Mouse (Mus musculus) liver, embryonic 14.5 days (tissue): ENCODE measurements around the gene Sh3pxd2b. TPM values are rescaled to one million over a fixed set of nuclear protein-coding genes. Genes with fewer than 3 reads are reported as not detected.

Experiments used
- ATAC-seq: fragments of 200-750 bp; cut with Nextera tagmentation; 2 replicates; pipeline ENCODE4 v1.8.0; 2017; ENCODE audit warnings: moderate number of reproducible peaks, mild to moderate bottlenecking, moderate library complexity; ENCODE audit not compliant: insufficient read depth
- DNase-seq, 3 experiments: peaks; one replicate each; pipeline ENCODE4 v3.0.0-alpha.2; 2012 to 2013; ENCODE audit warnings: low read depth in 3 of 3, low spot score in 3 of 3
- H3K27ac ChIP-seq: fragments of 300-500 bp; sonication (generic); 2 replicates; pipeline ENCODE4 v1.5.1; 2014; ENCODE audit warnings: moderate library complexity, mild to moderate bottlenecking, control low read depth, inconsistent platforms
- H3K27me3 ChIP-seq: fragments of 300-500 bp; sonication (generic); 2 replicates; pipeline ENCODE4 v1.6.1; 2014; ENCODE audit warnings: mild to moderate bottlenecking, low read length, moderate library complexity; ENCODE audit not compliant: control insufficient read depth, insufficient read depth
- H3K36me3 ChIP-seq: fragments of 300-500 bp; sonication (generic); replicated peaks from 2 replicates; pipeline ENCODE4 v1.6.1; 2014; ENCODE audit warnings: low read depth; ENCODE audit not compliant: control insufficient read depth, insufficient read depth
- H3K4me1 ChIP-seq, 2 experiments: fragments of 200-500 bp in 1 of 2; fragments of 300-500 bp in 1 of 2; sonication (generic) in 1 of 2; replicated peaks; 2 replicates each; pipeline ENCODE4 v1.6.1; 2012 to 2014; ENCODE audit warnings: antibody characterized with exemption in 1 of 2, inconsistent platforms in 1 of 2, low read length in 1 of 2; ENCODE audit not compliant: control insufficient read depth in 2 of 2, insufficient read depth in 2 of 2
- H3K4me2 ChIP-seq: fragments of 300-500 bp; sonication (generic); 2 replicates; pipeline ENCODE4 v1.6.1; 2014; ENCODE audit warnings: low read depth, mild to moderate bottlenecking, control low read depth, moderate library complexity
- H3K4me3 ChIP-seq, 2 experiments: fragments of 200-500 bp in 1 of 2; fragments of 300-500 bp in 1 of 2; sonication (generic) in 1 of 2; 2 replicates each; pipeline ENCODE4 v1.5.1; 2012 to 2014; ENCODE audit warnings: low read depth in 2 of 2, low read length in 2 of 2, mild to moderate bottlenecking in 2 of 2, control low read depth in 1 of 2, inconsistent platforms in 1 of 2, moderate library complexity in 1 of 2; ENCODE audit not compliant: insufficient read depth in 1 of 2
- H3K9ac ChIP-seq: fragments of 300-500 bp; sonication (generic); replicated peaks from 2 replicates; pipeline ENCODE4 v1.6.1; 2014; ENCODE audit warnings: mild to moderate bottlenecking, control low read depth, moderate library complexity
- H3K9me3 ChIP-seq: fragments of 300-500 bp; sonication (generic); 2 replicates; pipeline ENCODE4 v1.6.1; 2016; ENCODE audit warnings: low read length, mixed read lengths; ENCODE audit not compliant: control insufficient read depth
- CTCF ChIP-seq: IDR thresholded peaks from 2 replicates; pipeline ENCODE4 v1.5.1; 2016; ENCODE audit warnings: antibody characterized with exemption, low read depth, control low read depth
- EP300 ChIP-seq: IDR thresholded peaks from 2 replicates; pipeline ENCODE4 v1.6.1; 2016; ENCODE audit warnings: antibody characterized with exemption, low read depth
- WGBS: fragments of 180-500 bp; shearing (Covaris S2); extraction: QIAGEN DNeasy Blood & Tissue Kit; methylation state at CpG from one replicate; pipeline ENCODE4 v1.1.7; 2014; ENCODE audit not compliant: insufficient replicate concordance; 5-methylcytosine and 5-hydroxymethylcytosine counted together
- polyA plus RNA-seq, 2 experiments: library from polyadenylated mRNA; depleted of rRNA in 1 of 2; stranded (reverse) in 1 of 2; unstranded in 1 of 2; fragments of >200 nt; fragmentation: Nextera tagmentation in 1 of 2; extraction: Ambion mirVana in 1 of 2; gene quantifications; 2 replicates each; pipeline versions ENCODE4 v1.2.1 to v1.2.3; 2012 to 2014

Sh3pxd2b gene
- polyA plus RNA-seq, 2 experiments, result 0.83 to 0.89 TPM

- H3K4me2 ChIP-seq, result no peak overlapping the region
- no peak overlapping the region for H3K9ac ChIP-seq
- TF ChIP-seq EP300 (no peak), CTCF (no peak)
- H3K36me3 ChIP-seq, result no peaks in the 10 kb centered on the region
- DNase-seq (no peak), ATAC-seq (no peak)
- H3K9me3 ChIP-seq, result no peaks in the 10 kb centered on the region
- 65% methylated on average over 6 of the region's 6 CpGs for WGBS
- peaks cover 7% of the 10 kb centered on the region; the same call in 1 of the 2 replicates for H3K27me3 ChIP-seq
- H3K27ac ChIP-seq, result no peak overlapping the region
- H3K4me1 ChIP-seq, result no peaks in the 10 kb centered on the region
- H3K4me3 ChIP-seq, result no peak overlapping the region
These were observed 5.3 kb downstream of the Sh3pxd2b start for GRCm38 (mm10) chr11:32352946-32353345.

- no peak overlapping the region for H3K4me3 ChIP-seq
- DNase-seq, result no peak
- H3K9ac ChIP-seq, result no peak overlapping the region
- H3K4me2 ChIP-seq, result no peak overlapping the region
- H3K27me3 ChIP-seq, result no peaks in the 10 kb centered on the region
- H3K9me3 ChIP-seq, result no peaks in the 10 kb centered on the region
- H3K27ac ChIP-seq, result no peak overlapping the region
- 39% methylated on average over 1 of the region's 1 CpGs for WGBS
- H3K4me1 ChIP-seq, result no peaks in the 10 kb centered on the region
- no peak for ATAC-seq
- no peaks in the 10 kb centered on the region for H3K36me3 ChIP-seq
- TF ChIP-seq EP300, result no peak
- no peak for TF ChIP-seq CTCF
These were observed 7.8 kb downstream of the Sh3pxd2b start for GRCm38 (mm10) chr11:32355377-32355776.

GRCm38 (mm10) chr11:32357686-32358085 lies 10.1 kb downstream of the Sh3pxd2b start:
- no peaks in the 10 kb centered on the region for H3K9me3 ChIP-seq
- H3K4me1 ChIP-seq, result no peaks in the 10 kb centered on the region
- H3K4me2 ChIP-seq, result no peak overlapping the region
- DNase-seq (no peak), ATAC-seq (no peak)
- H3K27ac ChIP-seq, result no peak overlapping the region
- 41% methylated on average over 9 of the region's 9 CpGs for WGBS
- no peak overlapping the region for H3K9ac ChIP-seq
- no peak overlapping the region for H3K4me3 ChIP-seq
- TF ChIP-seq CTCF, result no peak
- TF ChIP-seq EP300, result no peak
- H3K36me3 ChIP-seq, result no peaks in the 10 kb centered on the region
- H3K27me3 ChIP-seq, result no peaks in the 10 kb centered on the region

- no peak overlapping the region for H3K27ac ChIP-seq
- no peaks in the 10 kb centered on the region for H3K4me1 ChIP-seq
- H3K36me3 ChIP-seq, result no peaks in the 10 kb centered on the region
- no peak for TF ChIP-seq CTCF
- no peak for TF ChIP-seq EP300
- DNase-seq (no peak), ATAC-seq (no peak)
- no peaks in the 10 kb centered on the region for H3K9me3 ChIP-seq
- 55% methylated on average over 6 of the region's 6 CpGs for WGBS
- H3K27me3 ChIP-seq, result no peaks in the 10 kb centered on the region
- no peak overlapping the region for H3K4me2 ChIP-seq
- no peak overlapping the region for H3K9ac ChIP-seq
- no peak overlapping the region for H3K4me3 ChIP-seq
These were observed 10.8 kb downstream of the Sh3pxd2b start for GRCm38 (mm10) chr11:32358399-32358798.

- Histone ChIP-seq H3K4me3 (no peak overlapping the region), H3K27ac (no peak overlapping the region), H3K4me1 (no peaks in the 10 kb centered on the region), H3K9ac (no peak overlapping the region), H3K4me2 (no peak overlapping the region), H3K9me3 (no peaks in the 10 kb centered on the region), H3K36me3 (no peaks in the 10 kb centered on the region), H3K27me3 (no peaks in the 10 kb centered on the region)
- no peak for TF ChIP-seq EP300
- DNase-seq (no peak), ATAC-seq (no peak)
- 58% methylated on average over 4 of the region's 4 CpGs for WGBS
These were observed 11.9 kb downstream of the Sh3pxd2b start for GRCm38 (mm10) chr11:32359566-32359965.
